In genomic region chr3:141719050-141719449, GRCm38 (mm10) we compare ENCODE assay signal across 23 mouse cellular contexts.
"Had no signal": no experiment of that assay in that cellular context is flagged by ENCODE, and none has a peak within 500 bp of the region (broad histone marks: within the 10 kb centered on the region; RNA-seq: fewer than 3 reads in every experiment).

No protein-coding gene starts in this region.

- H3K4me2 ChIP-seq: heart, embryonic 11.5 days; heart, embryonic 13.5 days; heart, embryonic 15.5 days; hindbrain, embryonic 13.5 days; hindbrain, embryonic 15.5 days; limb, embryonic 13.5 days; limb, embryonic 15.5 days; liver, embryonic 12.5 days had no signal

- H3K4me3 ChIP-seq: heart, adult 2 months; heart, embryonic 13.5 days; heart, embryonic 15.5 days; hindbrain, embryonic 13.5 days; hindbrain, embryonic 15.5 days; limb, embryonic 13.5 days; limb, embryonic 15.5 days; liver, embryonic 12.5 days had no signal

- H3K27me3 ChIP-seq: heart, embryonic 13.5 days; heart, embryonic 15.5 days; hindbrain, embryonic 13.5 days; hindbrain, embryonic 15.5 days; limb, embryonic 13.5 days; limb, embryonic 15.5 days; liver, embryonic 12.5 days had no signal

- H3K27ac ChIP-seq: heart, adult 2 months; heart, embryonic 13.5 days; heart, embryonic 15.5 days; hindbrain, embryonic 13.5 days; hindbrain, embryonic 15.5 days; hindbrain, postnatal 0 days; limb, embryonic 13.5 days; limb, embryonic 15.5 days; liver, embryonic 12.5 days; liver, embryonic 14.5 days had no signal

- H3K9me3 ChIP-seq: heart, embryonic 13.5 days; heart, embryonic 15.5 days; hindbrain, embryonic 13.5 days; hindbrain, embryonic 15.5 days; limb, embryonic 13.5 days; limb, embryonic 15.5 days; liver, embryonic 12.5 days had no signal

- ATAC-seq: hindbrain, postnatal 0 days; intestine, embryonic 16.5 days; liver, embryonic 12.5 days had no signal

- H3K4me1 ChIP-seq: heart, embryonic 13.5 days; heart, embryonic 15.5 days; hindbrain, embryonic 13.5 days; hindbrain, embryonic 15.5 days; limb, embryonic 13.5 days; limb, embryonic 15.5 days; liver, embryonic 12.5 days had no signal

- H3K36me3 ChIP-seq: heart, embryonic 13.5 days; heart, embryonic 15.5 days; hindbrain, embryonic 13.5 days; hindbrain, embryonic 15.5 days; limb, embryonic 13.5 days; limb, embryonic 15.5 days; liver, embryonic 12.5 days had no signal

- H3K9ac ChIP-seq: heart, embryonic 13.5 days; heart, embryonic 15.5 days; hindbrain, embryonic 13.5 days; hindbrain, embryonic 15.5 days; limb, embryonic 13.5 days; limb, embryonic 15.5 days; liver, embryonic 12.5 days; liver, embryonic 14.5 days had no signal

- DNase-seq: gastrocnemius, postnatal 14 days; gastrocnemius, postnatal 36 days; heart, adult 11 months; heart, adult 2 months; heart, postnatal 14 days; heart, postnatal 36 days; kidney, adult 2 months; kidney, postnatal 10 days; kidney, postnatal 36 days; layer of hippocampus, adult 9-11 months; layer of hippocampus, postnatal 36 days; left cerebral cortex, postnatal 4 days had no signal
